Comparison of ENCODE assay signal across 9 mouse cellular contexts in genomic region chr6:38752495-38752894, GRCm38 (mm10).
DNase-seq lines count a peak whose midpoint lies in the region; ATAC-seq and TF ChIP-seq lines count a peak whose summit lies in the region.
"Had no signal": no experiment of that assay in that cellular context is flagged by ENCODE, and none has a peak within 500 bp of the region (broad histone marks: within the 10 kb centered on the region; RNA-seq: fewer than 3 reads in every experiment).

No protein-coding gene starts in this region.

- H3K4me2 ChIP-seq in intestine, postnatal 0 days (replicated peaks; ENCODE audit: low read depth): no peak overlapping the region
- H3K4me2 ChIP-seq in intestine, embryonic 15.5 days (replicated peaks): no peak overlapping the region
- no peak overlapping the region for H3K4me2 ChIP-seq in midbrain, embryonic 15.5 days
- H3K4me2 ChIP-seq in midbrain, embryonic 16.5 days (ENCODE audit: low read length): no peak overlapping the region
- no peak overlapping the region for H3K4me2 ChIP-seq in liver, embryonic 14.5 days (ENCODE audit: low read depth)

- peak; percentile 51 to 70 for DNase-seq in adrenal gland, adult (ENCODE audit: inconsistent age in 2 of 2, low spot score in 1 of 2)
- no peak for DNase-seq in adrenal gland, adult 18-20 months (ENCODE audit: low spot score in 2 of 2)
- no peak for DNase-seq in liver, embryonic 14.5 days (ENCODE audit: low read depth in 3 of 3, low spot score in 3 of 3)
- no peak for DNase-seq in embryo, embryonic 10 days (ENCODE audit: low spot score)
- DNase-seq: cerebellum, adult 8-10 months had no signal

- H3K9me3 ChIP-seq in intestine, postnatal 0 days (ENCODE audit: control insufficient read depth): no peaks in the 10 kb centered on the region
- no peaks in the 10 kb centered on the region for H3K9me3 ChIP-seq in intestine, embryonic 15.5 days
- no peaks in the 10 kb centered on the region for H3K9me3 ChIP-seq in midbrain, embryonic 15.5 days
- H3K9me3 ChIP-seq in midbrain, embryonic 16.5 days (replicated peaks; ENCODE audit: control insufficient read depth, low read length, poor library complexity, severe bottlenecking): no peaks in the 10 kb centered on the region
- no peaks in the 10 kb centered on the region for H3K9me3 ChIP-seq in liver, embryonic 14.5 days (ENCODE audit: control insufficient read depth, low read length)

- peaks cover 10% of the 10 kb centered on the region; the same call in 1 of the 2 replicates for H3K4me1 ChIP-seq in intestine, postnatal 0 days (replicated peaks; ENCODE audit: control insufficient read depth, insufficient read depth, low read length)
- H3K4me1 ChIP-seq in intestine, embryonic 15.5 days (replicated peaks): 0 out of 2 replicates have a peak, but pooled peaks cover 4% of the 10 kb centered on the region
- H3K4me1 ChIP-seq in midbrain, embryonic 15.5 days: 0 out of 2 replicates have a peak, but pooled peaks cover 4% of the 10 kb centered on the region
- H3K4me1 ChIP-seq in midbrain, embryonic 16.5 days (ENCODE audit: control insufficient read depth, insufficient read depth, low read length): 0 out of 2 replicates have a peak, but pooled peaks cover 2% of the 10 kb centered on the region
- H3K4me1 ChIP-seq in liver, embryonic 14.5 days (replicated peaks; ENCODE audit: control insufficient read depth in 2 of 2, insufficient read depth in 2 of 2, low read length in 1 of 2): peaks cover 0 to 12% of the 10 kb centered on the region in 2 experiments; a peak in 2 of 4 replicates

- ATAC-seq in intestine, postnatal 0 days: no peak
- ATAC-seq in intestine, embryonic 15.5 days: no peak
- peak; percentile 55 for ATAC-seq in midbrain, embryonic 15.5 days (replicated peaks)
- no peak for ATAC-seq in midbrain, embryonic 16.5 days
- ATAC-seq in liver, embryonic 14.5 days (ENCODE audit: insufficient read depth): no peak

- no peak for TF ChIP-seq EP300 in liver, embryonic 14.5 days (IDR thresholded peaks at IDR 0.05; ENCODE audit: low read depth)

- no peak overlapping the region for H3K9ac ChIP-seq in intestine, postnatal 0 days (ENCODE audit: low read depth, low read length)
- no peak overlapping the region for H3K9ac ChIP-seq in intestine, embryonic 15.5 days
- no peak overlapping the region for H3K9ac ChIP-seq in midbrain, embryonic 15.5 days
- no peak overlapping the region for H3K9ac ChIP-seq in midbrain, embryonic 16.5 days (ENCODE audit: low read depth, low read length)
- H3K9ac ChIP-seq in liver, embryonic 14.5 days (replicated peaks): no peak overlapping the region

- WGBS in intestine, postnatal 0 days: 85% methylated on average over 6 of the region's 6 CpGs
- 78% methylated on average over 6 of the region's 6 CpGs for WGBS in intestine, embryonic 15.5 days
- 86% methylated on average over 6 of the region's 6 CpGs for WGBS in midbrain, embryonic 15.5 days
- 84% methylated on average over 6 of the region's 6 CpGs for whole genome bisulfite sequencing in midbrain, embryonic 16.5 days
- 87% methylated on average over 6 of the region's 6 CpGs for WGBS in liver, embryonic 14.5 days (ENCODE audit: insufficient replicate concordance)

- peak; percentile 40 for TF ChIP-seq CTCF in intestine, postnatal 0 days (IDR thresholded peaks at IDR 0.05; ENCODE audit: low read depth)
- peak; percentile 52 for TF ChIP-seq CTCF in liver, embryonic 14.5 days (IDR thresholded peaks at IDR 0.05; ENCODE audit: low read depth)

- no peak overlapping the region for H3K27ac ChIP-seq in intestine, postnatal 0 days (ENCODE audit: low read depth, low read length)
- H3K27ac ChIP-seq in intestine, embryonic 15.5 days: no peak overlapping the region
- H3K27ac ChIP-seq in midbrain, embryonic 15.5 days: no peak overlapping the region
- H3K27ac ChIP-seq in midbrain, embryonic 16.5 days (ENCODE audit: low read length): no peak overlapping the region
- H3K27ac ChIP-seq in liver, embryonic 14.5 days: no peak overlapping the region

- H3K27me3 ChIP-seq in intestine, postnatal 0 days (replicated peaks; ENCODE audit: control insufficient read depth, insufficient read depth, low read length): no peaks in the 10 kb centered on the region
- H3K27me3 ChIP-seq in intestine, embryonic 15.5 days (replicated peaks): no peaks in the 10 kb centered on the region
- H3K27me3 ChIP-seq in midbrain, embryonic 15.5 days (replicated peaks): no peaks in the 10 kb centered on the region
- H3K27me3 ChIP-seq in midbrain, embryonic 16.5 days (ENCODE audit: control insufficient read depth, insufficient read depth, low read depth, low read length): no peaks in the 10 kb centered on the region
- no peaks in the 10 kb centered on the region for H3K27me3 ChIP-seq in liver, embryonic 14.5 days (ENCODE audit: control insufficient read depth, insufficient read depth, low read length)

- no peaks in the 10 kb centered on the region for H3K36me3 ChIP-seq in intestine, postnatal 0 days (ENCODE audit: control insufficient read depth, insufficient read depth)
- H3K36me3 ChIP-seq in intestine, embryonic 15.5 days: no peaks in the 10 kb centered on the region
- H3K36me3 ChIP-seq in midbrain, embryonic 15.5 days (replicated peaks): no peaks in the 10 kb centered on the region
- no peaks in the 10 kb centered on the region for H3K36me3 ChIP-seq in midbrain, embryonic 16.5 days (ENCODE audit: control insufficient read depth, insufficient read depth, low read length)
- H3K36me3 ChIP-seq in liver, embryonic 14.5 days (replicated peaks; ENCODE audit: control insufficient read depth, insufficient read depth, low read depth): peaks cover 10% of the 10 kb centered on the region

- H3K4me3 ChIP-seq in intestine, postnatal 0 days (ENCODE audit: low read depth, low read length): no peak overlapping the region
- H3K4me3 ChIP-seq in intestine, embryonic 15.5 days (replicated peaks): no peak overlapping the region
- H3K4me3 ChIP-seq in midbrain, embryonic 15.5 days: no peak overlapping the region
- no peak overlapping the region for H3K4me3 ChIP-seq in midbrain, embryonic 16.5 days (ENCODE audit: low read depth, low read length)
- no peak overlapping the region for H3K4me3 ChIP-seq in liver, embryonic 14.5 days (ENCODE audit: insufficient read depth in 1 of 2, low read depth in 2 of 2, low read length in 2 of 2)

Comparison
In these comparisons a context has a peak if more than half of its experiments do, and no peak if none do; other contexts are left out.
1. DNase-seq: peak in adrenal gland, adult (2 of 2); none in adrenal gland, adult 18-20 months (0 of 2), liver, embryonic 14.5 days (0 of 3) and embryo, embryonic 10 days (single experiment).